Mouse (Mus musculus) right cerebral cortex, postnatal 14 days (tissue): ENCODE measurements around the gene Tbx6.

Experiments used
- DNase-seq: peaks from one replicate; pipeline ENCODE4 v3.0.0; 2022

Tbx6 gene

DNA sequence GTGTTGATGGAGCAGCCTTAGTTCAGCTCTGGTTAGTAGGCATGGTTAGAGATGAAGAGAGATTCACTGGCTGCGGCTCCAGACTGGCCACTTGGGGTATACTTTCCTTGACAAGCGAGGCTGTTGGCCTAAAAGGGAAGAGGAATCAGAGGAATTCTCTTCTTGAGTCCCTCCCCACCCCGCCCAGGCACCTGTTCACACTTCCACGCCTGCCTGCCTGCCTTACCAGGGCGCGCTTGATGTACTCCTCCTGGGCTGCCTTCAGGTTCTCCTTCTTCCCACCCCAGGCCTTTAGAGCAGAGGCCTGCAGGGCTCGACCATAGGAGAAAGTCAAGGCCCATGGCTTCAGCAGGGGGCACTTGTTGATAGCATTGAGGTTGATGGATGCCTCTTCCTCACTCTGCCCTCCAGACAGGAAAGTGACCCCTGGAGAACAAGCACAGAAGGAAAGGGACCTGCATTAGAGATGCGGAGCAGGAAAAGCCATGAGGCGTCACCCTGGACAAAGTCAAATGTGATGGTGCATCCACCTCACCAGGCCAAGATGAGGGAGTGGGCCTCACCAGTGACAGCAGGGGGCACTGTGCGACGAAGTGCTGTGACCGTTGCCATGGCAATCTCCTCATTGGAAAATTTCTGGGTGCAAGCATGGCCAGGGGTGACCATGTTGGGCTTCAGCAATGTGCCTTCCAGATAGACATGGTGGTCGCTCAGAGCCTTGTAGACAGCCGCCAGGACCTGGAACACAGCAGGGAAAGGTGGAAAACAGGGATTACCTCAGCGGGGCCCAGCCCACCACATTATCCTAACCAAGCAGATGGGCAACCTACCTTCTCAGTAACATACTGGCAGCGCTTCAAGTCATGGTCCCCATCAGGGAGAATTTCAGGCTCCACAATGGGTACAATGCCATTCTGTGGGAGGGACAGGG lies 14.4 kb downstream of the Tbx6 start:
- DNase-seq = no peak

DNA sequence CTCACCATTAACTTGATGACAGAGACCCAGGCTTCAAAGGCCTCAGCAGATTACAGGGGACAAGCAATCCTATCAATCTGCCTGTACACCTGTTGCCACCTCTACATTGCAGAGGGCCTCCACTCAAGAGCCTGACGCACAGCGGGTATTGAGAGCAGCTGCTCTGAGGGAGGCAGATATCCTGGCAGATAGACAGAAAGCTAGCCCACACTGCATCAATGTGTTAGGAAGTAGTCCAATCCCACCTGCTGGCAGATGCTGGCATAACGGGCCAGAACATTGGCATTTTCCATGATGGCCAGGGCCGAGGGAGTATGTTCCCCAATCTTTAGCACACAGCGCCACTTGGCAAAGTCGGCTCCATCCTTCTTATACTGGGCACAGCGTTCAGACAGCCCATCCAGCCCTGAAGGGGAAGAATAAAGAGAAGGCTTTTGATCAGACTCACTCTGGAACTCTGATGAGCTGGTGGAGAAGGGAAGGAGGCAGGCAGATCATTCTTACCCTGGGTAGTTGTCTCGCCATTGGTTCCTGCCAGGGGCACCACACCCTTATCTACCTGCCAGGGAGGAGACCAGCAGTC lies 15.2 kb downstream of the Tbx6 start:
- no peak for DNase-seq

DNA sequence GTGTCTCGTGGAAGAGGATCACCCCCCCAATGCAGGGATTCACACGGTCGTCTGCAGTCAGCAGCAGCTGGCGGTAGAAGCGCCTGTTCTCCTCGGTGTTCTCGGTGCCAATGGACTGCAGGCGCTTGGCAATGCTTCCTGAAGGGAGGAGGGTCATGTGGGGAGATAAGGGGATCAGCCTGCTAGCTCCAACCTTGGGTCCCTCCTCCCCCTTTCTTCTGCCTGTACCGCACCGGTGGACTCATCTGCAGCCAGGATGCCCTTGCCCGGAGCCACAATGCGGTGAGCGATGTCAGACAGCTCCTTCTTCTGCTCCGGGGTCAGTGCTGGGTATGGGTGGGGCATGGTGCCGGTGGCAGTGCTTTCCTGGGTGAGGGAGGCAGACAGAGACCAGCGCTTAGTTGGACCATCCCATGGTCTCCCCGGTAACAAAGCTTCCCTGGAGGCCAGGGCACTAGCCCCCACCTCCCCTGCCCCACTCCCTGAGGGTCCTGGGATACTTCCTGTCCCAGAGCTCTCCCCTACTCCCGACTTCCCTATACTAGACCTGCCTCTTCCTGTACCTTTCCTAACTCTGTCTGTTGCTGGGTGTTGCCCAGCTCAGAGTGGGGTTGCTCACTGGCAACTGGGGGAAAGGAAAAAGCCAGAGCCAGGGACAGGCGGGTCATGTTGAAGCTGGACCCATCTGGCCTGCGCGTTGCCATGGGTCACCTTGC lies 16.3 kb downstream of the Tbx6 start, which contains the start of gene Fam57b:
Fam57b (plus strand) TSS at position 258 of the 716 bp plus-strand sequence.
- DNase-seq = no peak

DNA sequence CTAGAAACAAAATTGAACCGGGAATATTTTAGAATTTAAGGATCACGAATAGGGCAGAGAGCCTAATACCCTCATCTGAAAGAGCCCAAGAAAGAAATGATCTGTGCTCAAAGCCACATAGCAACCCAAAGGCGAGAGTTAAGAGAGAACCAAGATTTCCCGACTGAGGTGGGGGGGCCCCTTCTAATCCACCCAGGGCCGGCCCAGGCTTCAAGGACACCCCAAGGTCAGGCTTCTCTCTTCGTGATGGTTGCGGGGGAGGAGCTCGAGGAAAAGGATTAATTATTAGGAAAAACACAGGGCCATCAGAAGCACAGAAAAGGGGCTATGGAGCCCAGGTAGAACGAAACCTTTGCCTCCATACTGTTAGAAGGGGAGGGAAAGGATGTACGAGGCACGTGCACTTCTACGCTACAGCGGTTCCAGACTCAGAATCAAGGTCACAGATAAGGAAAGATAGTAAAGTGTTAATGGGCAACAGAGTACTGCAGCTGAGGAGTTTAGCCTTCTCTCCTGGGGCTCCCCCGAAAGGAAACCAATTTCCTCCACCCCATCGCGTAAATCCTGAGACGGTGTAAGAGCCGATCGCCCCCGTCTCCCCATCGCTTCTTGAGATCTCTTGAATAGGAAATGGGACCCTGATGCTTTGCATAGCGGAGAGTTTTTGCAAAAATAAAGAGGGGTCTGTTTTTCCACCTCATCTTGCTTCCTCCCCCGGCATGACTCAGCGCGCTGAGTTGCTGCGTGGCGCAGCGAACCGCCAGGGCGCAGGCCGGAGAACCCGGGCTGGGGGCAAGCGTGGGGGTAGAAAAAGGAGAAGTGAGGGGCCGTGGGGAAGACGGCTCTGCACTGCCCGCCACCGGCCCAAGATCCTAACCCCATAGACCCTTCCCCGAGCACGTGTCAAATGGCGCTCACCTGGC lies 17.1 kb downstream of the Tbx6 start:
- DNase-seq = no peak

DNA sequence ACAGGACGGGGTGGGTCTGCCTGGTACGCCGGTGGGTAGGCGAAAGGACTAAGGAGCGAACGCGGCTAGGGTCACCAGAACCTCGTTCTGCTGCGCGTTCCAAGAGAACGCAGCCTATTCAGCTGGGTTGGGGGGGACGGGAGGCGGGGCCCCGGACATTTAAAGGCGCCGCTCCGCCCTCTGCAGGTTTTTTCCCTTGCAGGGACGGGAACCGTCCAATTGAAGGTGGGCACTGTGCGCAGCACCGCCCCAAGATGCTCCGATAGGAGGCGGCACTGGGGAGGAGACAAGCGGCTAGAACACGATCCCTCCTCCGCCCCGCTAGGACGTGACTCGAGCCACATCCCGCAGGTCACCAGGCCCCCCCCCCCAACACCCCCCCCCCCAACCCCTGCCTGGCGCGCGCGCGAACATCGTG lies 17.8 kb downstream of the Tbx6 start:
- peak; percentile 96 for DNase-seq

DNA sequence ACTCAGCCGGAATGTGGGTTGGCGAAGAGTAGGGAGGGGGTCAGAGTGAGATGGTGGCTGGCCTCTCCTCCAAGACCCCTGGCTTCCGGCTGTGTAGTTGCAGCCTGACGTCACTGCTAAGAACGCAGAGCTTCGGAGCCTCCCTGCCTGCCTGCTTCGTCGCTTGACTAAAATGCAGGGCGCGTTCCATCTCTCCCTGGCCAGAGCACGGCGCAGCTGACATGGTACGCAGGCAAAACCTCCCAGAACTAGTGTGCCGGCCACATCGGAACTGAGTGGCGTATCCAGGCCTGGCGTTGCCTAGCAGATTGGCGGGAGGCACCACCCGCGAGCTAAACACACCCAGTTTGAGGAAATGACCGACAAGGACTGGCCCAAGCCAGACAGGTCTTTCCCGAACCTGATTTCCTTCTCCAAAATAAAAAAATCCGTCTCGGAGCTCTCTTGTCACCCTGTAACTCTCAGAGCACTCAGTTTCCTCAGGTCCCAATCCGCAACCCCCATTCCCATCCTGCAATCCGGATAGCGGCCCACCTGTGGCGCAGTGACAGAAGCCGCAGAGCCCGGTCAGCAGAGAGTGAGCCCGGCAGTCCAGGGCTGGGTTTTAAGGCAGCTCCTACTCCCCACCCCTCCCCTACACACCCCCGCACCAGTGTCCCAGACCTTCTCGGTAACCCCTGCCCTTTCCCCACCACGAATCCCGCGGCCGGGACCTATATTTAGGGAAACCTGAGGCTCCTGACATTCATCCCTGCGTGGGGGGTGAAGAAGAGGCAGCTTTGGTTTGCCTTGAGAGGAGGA lies 18.4 kb downstream of the Tbx6 start:
- peak; percentile 39 for DNase-seq

DNA sequence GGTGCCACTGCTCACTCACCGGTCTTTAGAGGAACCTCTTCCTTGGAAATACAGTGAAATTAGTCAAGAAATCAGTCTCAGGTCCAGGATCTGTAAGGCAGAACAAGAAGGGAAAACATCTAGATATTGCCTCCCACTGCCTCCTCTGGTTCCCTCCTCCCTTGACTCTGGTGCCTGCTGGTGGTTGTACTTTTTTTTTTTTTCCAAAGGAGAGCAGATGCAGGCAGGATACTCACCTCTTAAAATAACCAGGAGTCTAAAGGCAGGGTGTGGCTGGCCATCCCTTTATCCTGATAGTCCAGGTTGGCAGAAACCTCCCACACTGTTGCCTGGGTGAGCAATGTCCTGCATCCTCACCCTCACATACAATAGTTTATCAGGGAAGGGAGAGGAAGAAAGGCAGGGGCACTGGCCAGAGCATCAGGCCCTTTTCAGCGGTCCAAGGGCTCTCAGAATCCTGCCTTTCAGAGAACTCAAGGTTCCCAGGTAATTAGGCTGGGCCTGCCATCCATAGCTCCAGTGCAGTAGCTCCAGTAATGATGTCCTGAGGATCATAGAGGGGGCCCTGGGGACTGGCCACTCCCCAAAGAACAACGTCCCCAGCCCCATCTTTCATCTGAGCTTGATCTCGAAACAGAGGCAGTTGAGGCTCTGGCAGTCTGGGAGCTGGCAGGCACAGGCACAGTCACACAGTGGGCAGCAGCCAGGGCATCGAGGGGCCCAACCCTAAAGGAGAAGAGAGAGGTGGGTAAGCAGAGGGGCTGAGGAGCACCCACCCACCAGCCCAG lies 19.2 kb downstream of the Tbx6 start:
- no peak for DNase-seq

DNA sequence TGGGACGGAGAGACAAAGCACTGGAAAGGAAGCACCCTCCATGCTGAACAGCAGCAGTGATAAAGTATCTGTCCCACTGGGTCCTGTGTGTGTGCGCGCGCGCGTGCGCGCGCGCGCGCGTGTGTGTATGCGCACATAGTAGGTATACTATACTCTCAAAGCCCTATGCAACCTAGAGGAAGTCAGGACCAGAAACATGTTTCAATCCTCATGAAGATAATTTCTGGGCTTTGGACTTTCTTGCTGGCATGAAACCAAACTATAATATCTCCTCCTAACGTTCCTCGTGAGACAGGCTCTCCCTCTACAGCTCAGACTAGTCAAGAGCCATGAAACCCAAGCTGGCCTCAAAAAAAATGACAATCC lies 19.8 kb downstream of the Tbx6 start:
- DNase-seq = no peak

DNA sequence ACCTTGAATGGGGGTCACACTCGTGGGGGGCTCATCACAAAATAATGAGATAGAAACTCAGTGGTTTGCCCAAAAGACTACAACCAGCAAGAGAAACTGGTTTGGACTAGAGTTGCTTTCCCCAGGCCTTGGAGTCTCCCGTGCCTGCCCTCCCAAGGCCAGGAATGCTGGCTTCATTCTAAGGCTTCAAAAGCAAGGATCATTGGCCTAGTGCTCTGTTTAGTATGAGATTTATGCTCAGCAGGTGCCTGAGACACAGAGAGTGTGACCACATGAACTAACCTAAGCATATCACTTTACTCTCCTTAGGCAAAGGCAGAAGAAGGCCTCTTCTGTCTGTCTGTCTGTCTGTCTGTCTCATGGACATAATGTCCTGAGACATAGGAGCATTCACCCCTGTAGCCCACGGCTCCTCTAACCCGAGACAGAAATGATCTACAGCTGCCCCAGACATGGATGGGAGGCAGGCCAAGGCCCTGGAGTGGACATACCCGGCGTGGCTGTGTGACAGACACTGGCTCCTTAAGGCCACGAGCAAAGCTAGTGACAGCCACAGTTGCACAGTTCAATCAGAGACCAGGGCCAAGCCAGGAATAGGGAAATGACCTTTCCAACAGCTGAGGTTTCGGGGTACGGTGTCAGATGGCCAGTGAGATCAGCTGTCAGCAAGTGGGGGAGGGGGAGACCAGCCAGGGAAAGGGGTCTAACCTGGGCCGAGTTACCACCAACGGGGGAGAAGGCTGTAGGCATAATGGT lies 21.0 kb downstream of the Tbx6 start:
- no peak for DNase-seq

DNA sequence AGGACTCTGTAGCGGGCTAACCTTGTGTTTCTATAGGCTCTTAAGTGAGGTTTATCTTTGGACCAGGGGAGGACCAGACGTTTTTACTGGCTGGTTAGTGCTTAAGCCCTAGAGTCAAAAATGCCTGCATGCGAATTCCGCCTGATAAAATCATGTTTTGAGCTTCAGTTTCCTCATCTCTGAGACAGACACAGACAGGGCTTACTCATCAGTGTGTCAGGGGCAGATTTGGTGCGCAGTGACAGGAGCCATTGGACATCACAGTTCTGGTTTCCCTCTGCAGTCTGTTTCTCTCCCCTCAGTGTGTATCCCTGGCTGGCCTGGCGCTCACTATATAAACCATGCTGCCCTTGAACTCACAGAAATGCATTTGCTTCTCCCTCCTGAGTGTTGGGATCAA lies 21.9 kb downstream of the Tbx6 start:
- no peak for DNase-seq

DNA sequence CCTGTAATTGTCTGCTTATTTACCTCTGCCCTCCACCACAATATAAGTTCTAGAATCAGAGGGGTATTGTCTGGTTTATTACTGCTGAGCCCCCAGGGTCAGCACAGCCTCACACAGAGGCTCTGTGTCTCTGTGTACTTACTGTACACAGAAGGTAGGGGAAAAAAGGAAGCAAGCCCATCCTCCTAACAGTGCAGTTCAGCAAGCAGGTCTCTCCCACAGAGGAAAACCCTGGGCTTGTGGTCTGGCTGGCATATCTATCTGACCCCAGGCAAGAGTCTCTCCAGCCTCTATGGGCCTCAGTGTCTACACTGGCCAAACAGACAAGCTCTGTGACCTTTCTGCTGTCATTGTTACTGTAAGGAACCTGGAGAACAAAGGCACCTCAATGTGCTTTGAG lies 22.5 kb downstream of the Tbx6 start:
- no peak for DNase-seq

DNA sequence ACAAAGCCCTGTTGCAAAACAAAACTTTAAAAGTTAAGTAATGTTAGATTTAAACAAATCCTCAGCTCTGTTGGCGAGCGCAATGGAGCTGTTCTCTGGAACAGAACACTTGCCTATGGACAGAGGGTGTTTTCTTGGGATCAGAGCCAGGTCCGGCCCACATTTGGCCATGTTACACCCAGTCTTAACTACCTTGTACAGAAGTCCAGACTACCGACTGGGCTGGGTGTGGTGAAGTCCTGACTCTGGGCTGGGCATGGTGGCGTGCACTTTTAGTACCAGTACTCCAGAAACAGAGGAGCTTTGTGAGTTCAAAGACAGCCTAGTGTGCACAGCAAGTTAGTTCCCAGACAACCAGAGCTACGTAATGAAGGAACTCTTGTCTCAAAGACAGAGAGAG lies 25.7 kb downstream of the Tbx6 start:
- no peak for DNase-seq

DNA sequence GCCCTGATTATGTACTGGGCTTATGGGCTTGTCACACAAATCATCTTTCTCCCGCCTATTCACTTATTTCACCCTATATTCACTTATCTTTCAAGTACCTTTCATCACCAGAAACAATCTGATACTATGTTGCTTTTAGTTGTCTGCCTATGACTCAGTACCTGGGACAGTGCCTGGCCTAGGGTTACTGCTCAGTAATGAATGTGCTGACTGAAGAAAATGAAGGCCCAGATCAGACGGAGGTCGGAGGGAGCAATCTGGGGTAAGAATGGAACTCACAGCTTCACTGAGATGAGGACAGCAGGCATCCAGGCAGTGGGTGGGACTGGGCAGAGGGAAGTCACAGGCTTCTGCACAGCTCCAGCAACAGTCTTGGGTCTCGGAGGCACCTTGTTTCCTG lies 26.1 kb downstream of the Tbx6 start:
- DNase-seq = no peak

DNA sequence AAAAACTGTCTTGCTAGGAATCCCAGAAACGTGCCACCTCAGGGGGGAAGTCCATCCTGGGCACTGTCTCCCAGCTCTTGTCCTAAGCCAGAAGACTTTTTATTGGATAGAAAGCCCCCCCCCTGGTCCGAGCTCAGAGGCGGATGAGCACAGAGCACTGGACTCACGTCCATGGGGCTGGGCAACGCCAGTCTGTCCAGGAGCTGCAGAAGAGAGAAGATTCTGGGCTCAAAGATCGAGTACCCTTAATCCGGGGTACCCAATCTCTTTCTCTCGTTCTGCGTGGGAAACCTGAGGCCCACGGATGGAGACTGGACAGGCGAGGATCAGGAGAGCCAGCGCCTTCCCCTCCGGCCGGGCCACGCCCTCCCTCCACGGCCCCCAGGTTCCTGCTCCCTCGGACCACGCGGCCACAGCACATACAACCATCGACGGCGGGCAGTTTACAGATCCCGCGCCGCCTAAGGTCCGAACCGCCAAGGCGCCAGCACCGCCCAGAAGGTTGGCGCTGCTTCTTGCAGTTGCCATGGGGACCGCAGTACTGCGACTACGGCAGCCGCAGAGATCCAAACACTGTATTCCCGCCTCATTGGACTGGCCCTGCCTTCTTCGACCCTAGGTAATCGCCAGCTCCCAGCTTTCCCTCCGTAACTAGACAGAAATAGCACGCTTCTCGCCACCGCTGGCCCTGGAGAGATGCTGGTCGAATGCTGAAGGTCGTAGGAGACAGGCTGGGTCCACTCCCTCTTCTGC lies 27.6 kb downstream of the Tbx6 start:
- peak; percentile 82 for DNase-seq

DNA sequence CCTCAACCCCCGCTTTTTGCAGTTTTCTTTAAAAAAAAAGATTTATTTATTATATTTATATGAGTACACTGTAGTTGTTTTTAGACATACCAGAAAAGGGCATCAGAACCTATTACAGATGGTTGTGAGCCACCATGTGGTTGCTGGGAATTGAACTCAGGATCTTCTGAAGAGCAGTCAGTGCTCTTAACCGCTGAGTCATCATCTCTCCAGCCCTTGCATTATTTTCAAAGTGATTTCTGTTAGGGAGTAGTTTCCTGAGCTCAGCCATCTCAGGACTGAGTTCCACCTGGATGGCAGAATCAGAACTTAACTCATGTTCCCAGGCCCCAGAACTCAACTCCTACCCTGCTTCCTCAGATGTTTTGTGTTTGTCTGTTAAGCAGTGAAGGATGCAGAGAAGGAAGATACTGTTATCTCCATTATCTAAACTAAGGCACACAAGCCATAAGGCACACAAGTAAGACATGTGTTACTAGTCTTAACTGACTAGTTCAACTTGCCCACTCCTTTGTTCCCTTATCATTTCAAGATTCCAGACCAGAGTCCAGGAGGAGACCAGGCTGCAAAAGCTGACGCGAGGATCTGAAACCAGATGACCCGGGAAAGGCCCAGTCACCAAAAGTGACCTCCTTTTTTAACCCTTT lies 28.6 kb downstream of the Tbx6 start:
- DNase-seq = no peak

DNA sequence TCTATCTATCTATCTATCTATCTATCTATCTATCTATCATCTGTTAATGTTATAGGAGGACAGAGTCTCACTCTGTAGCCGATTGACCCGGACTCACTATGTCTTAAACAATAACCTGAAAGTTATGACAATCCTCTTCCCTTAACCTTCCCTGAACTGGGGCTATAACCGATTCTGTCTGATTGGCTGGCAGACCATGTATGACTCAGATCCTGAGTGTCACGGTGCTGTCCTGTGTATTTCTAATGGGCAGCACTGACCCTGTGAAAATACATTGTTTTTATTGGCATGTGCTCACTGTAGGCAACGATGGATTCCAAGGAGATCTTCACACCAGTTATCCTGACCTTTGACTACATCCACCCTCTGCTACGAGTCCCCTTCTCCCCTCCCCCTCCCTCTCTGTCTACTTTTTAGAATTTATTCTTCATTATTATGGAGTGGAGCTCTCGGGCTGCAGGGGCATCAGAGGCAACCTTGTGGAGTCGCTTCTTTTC lies 34.5 kb downstream of the Tbx6 start:
- DNase-seq = no peak

DNA sequence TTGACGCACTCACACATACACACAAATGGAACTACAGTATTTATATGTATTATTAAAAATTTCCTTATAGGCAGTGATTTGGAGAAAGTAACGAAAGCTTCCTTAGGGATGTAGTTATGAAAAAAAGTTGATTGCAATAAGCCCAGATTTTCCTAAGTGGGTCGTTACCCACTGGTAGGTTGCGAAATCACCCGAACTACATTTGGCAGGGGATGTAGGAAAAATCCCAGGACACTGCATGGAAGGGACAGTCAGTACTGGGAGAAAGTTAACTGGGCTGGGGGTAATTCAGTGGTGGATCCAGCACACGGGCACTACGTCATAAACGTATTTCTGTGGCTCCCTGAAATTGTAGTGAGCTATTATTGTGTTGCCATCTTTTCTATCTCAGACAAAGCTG lies 35.2 kb downstream of the Tbx6 start:
- DNase-seq = no peak

DNA sequence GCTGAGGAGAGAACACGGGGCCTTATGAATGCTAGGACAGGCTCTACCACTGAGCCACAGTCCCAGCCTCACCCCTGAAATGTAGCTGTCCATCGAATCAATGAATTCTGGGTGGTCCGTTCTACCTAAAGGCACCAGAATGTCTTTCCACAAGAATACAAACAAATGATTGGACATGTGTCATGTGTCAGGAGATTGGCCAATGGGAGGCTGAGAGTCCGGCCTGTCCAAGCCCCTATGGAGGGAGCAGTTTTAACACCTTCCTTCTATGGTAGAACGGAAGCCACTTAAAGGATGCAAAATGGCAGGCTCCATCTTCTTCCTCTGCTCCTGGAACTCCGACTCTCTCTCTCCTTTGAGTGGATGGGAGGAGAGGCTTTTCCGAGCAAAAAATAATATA lies 36.3 kb downstream of the Tbx6 start:
- DNase-seq = no peak

DNA sequence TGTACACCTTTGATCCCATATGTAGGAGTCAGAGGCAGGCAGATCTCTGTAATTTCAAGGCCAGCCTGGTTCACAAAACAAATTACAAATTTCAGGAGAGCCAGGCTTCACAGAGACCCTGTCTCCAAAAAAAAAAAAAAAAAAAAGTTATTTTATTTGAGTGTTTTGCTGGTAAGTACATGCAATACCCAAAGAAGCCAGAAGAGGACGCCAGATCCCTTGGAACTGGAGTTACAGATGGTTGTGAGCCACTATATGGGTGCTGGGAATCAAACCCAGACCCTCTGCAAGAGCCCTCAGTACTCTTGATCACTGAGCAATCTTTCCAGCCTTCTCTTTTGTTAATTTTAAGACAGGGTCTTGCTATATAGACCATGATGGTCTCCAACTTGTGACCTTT lies 37.5 kb downstream of the Tbx6 start:
- no peak for DNase-seq
